ENCODE assay signal across 7 mouse cellular contexts in the genomic region with DNA sequence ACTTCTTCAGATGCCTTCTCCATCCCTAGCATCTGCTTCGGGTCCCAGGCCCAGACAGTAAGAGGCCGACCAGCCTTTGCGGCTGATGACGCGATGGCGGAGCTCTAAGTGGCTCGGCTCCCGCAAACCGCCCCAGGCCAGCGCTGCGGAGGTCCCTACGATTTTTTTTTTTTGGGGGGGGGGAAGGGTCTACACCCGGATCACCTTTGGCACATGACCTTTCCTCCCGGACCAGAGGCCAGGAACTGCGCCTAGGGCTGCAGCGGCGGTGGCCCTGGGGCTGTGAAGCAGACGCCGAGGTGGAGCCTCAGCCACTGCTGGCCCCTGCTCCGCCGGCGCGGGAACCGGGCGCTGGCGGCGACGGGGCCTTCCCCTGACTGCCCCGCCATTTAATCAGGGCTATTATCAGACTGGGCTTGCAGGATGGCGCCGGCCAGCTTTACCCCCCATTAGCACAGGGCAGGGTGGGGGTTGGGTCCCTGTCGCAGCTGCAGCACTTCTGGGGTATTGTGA. TPM values are rescaled to one million over a fixed set of nuclear protein-coding genes. Genes with fewer than 3 reads are reported as not detected.
DNase-seq lines count a peak whose midpoint lies in the region; ATAC-seq and TF ChIP-seq lines count a peak whose summit lies in the region.

No protein-coding gene starts in this region.

- WGBS in heart, embryonic 15.5 days, result 0% methylated on average over 32 of the region's 32 CpGs
- WGBS in liver, embryonic 15.5 days (ENCODE audit: insufficient replicate concordance), result under 1% methylated on average over 32 of the region's 32 CpGs

- no peak for TF ChIP-seq POLR2A in ES-Bruce4 (IDR thresholded peaks at IDR 0.05; ENCODE audit: insufficient read depth, low read length)

- peaks cover 10% of the 10 kb centered on the region for H3K27me3 ChIP-seq in ES-Bruce4 (ENCODE audit: control insufficient read depth, insufficient read depth, low read length, poor library complexity, severe bottlenecking)
- peaks cover 11% of the 10 kb centered on the region; the same call in 1 of the 2 replicates for H3K27me3 ChIP-seq in heart, embryonic 15.5 days
- peaks cover 70% of the 10 kb centered on the region for H3K27me3 ChIP-seq in liver, embryonic 15.5 days

- H3K9me3 ChIP-seq in ES-Bruce4 (replicated peaks; ENCODE audit: control insufficient read depth, insufficient read depth, low read length, poor library complexity, severe bottlenecking), result no peaks in the 10 kb centered on the region
- H3K9me3 ChIP-seq in heart, embryonic 15.5 days (replicated peaks), result no peaks in the 10 kb centered on the region
- H3K9me3 ChIP-seq in liver, embryonic 15.5 days (replicated peaks), result no peaks in the 10 kb centered on the region

- peak overlapping the region; percentile 69 for H3K4me3 ChIP-seq in ES-Bruce4 (ENCODE audit: low read depth, low read length)
- H3K4me3 ChIP-seq in heart, embryonic 15.5 days, result peak overlapping the region; percentile 51
- H3K4me3 ChIP-seq in liver, embryonic 15.5 days (replicated peaks), result peak overlapping the region; percentile 23

- H3K9ac ChIP-seq in ES-Bruce4 (ENCODE audit: low read depth, poor library complexity, severe bottlenecking), result peak overlapping the region; percentile 59
- peak overlapping the region; percentile 57 for H3K9ac ChIP-seq in heart, embryonic 15.5 days
- no peak overlapping the region for H3K9ac ChIP-seq in liver, embryonic 15.5 days

- H3K27ac ChIP-seq in ES-Bruce4 (ENCODE audit: insufficient read depth, low read length), result no peak overlapping the region
- H3K27ac ChIP-seq in heart, embryonic 15.5 days, result peak overlapping the region; percentile 78
- H3K27ac ChIP-seq in liver, embryonic 15.5 days (replicated peaks), result no peak overlapping the region

- peak overlapping the region; percentile 72 for H3K4me2 ChIP-seq in heart, embryonic 15.5 days
- peak overlapping the region; percentile 56 for H3K4me2 ChIP-seq in liver, embryonic 15.5 days

- no peaks in the 10 kb centered on the region for H3K36me3 ChIP-seq in ES-Bruce4 (ENCODE audit: control insufficient read depth, insufficient read depth, low read length, poor library complexity, severe bottlenecking)
- no peaks in the 10 kb centered on the region for H3K36me3 ChIP-seq in heart, embryonic 15.5 days
- no peaks in the 10 kb centered on the region for H3K36me3 ChIP-seq in liver, embryonic 15.5 days (replicated peaks)

- no peak for TF ChIP-seq CTCF in ES-Bruce4 (IDR thresholded peaks at IDR 0.05; ENCODE audit: low read depth, low read length)

- peak; percentile 24 for DNase-seq in R1 (ENCODE audit: low read depth, low spot score)
- DNase-seq in urinary bladder, adult 18-20 months (ENCODE audit: low spot score in 2 of 2), result no peak
- DNase-seq in right cerebral cortex, postnatal 14 days, result no peak

- TF ChIP-seq EP300 in ES-Bruce4 (IDR thresholded peaks at IDR 0.05; ENCODE audit: insufficient read depth, low read depth, low read length), result no peak

- no peaks in the 10 kb centered on the region for H3K4me1 ChIP-seq in ES-Bruce4 (ENCODE audit: control insufficient read depth, insufficient read depth, low read length)
- H3K4me1 ChIP-seq in heart, embryonic 15.5 days (replicated peaks), result peaks cover 43% of the 10 kb centered on the region
- H3K4me1 ChIP-seq in liver, embryonic 15.5 days (replicated peaks), result no peaks in the 10 kb centered on the region

- peak; percentile 40 for ATAC-seq in heart, embryonic 15.5 days (replicated peaks; ENCODE audit: insufficient number of reproducible peaks, insufficient read depth, low FRiP score, low read depth)
- peak; percentile 31; the same call in 1 of the 2 replicates for ATAC-seq in liver, embryonic 15.5 days (ENCODE audit: insufficient read depth)
- ATAC-seq in erythroblast, adult 5-6 weeks (replicated peaks; ENCODE audit: low FRiP score, poor library complexity, severe bottlenecking), result no peak

RNA-seq across cellular contexts. Expression of a gene that starts 6.9 kb away (rescaled TPM):
- 16.3 and 20.6 TPM in 2 replicates for polyA plus RNA-seq in ES-Bruce4 (2011; ENCODE audit: insufficient read depth, insufficient read length, low read depth, missing spikeins)
- 62.6 and 70.1 TPM in 2 replicates for polyA plus RNA-seq in heart, embryonic 15.5 days (2015; fragmentation: Nextera tagmentation; extraction: Ambion mirVana)
- polyA plus RNA-seq in liver, embryonic 15.5 days (2015; fragmentation: Nextera tagmentation; extraction: Ambion mirVana), result 0.38 and 0.61 TPM in 2 replicates
- total RNA-seq in erythroblast, adult 5-6 weeks (2015; ENCODE audit: low replicate concordance), result not detected in 2 replicates
- not detected in 2 replicates for total RNA-seq in erythroblast, adult 5-6 weeks (2017; ENCODE audit: low replicate concordance)

Comparison
In these comparisons a context has a peak if more than half of its experiments do, and no peak if none do; other contexts are left out.
1. RNA of a gene that starts 6.9 kb away (polyA plus RNA-seq): 62.6 to 70.1 TPM in heart, embryonic 15.5 days and 16.3 to 20.6 TPM in ES-Bruce4; 0.38 to 0.61 TPM in liver, embryonic 15.5 days; every median in the first group is over 10 times any median in the second.
2. Peak in every context shown above with its lines, with median percentiles within 50 percentile points of each other: H3K4me3 ChIP-seq.